Mouse (Mus musculus): Measurements from ENCODE around the gene Foxl2. TPM values are rescaled to one million over a fixed set of nuclear protein-coding genes. Genes with fewer than 3 reads are reported as not detected.

Foxl2 gene
- polyA plus RNA-seq, 1 experiment from 2014 or later = 0.42 TPM

DNA sequence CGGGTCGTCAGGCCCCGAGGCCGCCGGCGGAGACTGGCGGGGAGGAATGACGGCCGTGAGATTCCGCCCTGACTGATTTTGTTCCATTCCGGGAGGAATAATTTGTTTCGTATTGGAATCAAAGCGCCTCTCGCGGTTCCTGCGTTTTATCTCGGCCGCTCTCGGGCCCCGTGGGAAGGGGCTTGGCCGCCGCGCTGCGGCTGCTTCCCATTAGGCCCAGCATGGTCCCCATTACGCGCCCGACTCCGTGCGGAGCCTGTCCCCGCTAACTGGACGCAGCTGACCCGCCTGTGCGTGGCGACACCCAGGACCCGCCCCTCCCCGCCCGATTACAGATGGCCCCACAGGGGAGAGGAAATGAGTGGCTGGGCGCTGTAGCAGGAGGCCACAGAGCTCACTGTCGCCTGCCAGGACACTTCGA lies 18.0 kb downstream of the Foxl2 start:
- Histone ChIP-seq H3K9ac (replicated peaks) (no peak overlapping the region; the same call in 1 of the 2 replicates), H3K4me1 (peaks cover 9% of the 10 kb centered on the region), H3K4me2 (replicated peaks) (peak overlapping the region; percentile 40), H3K27ac (replicated peaks) (no peak overlapping the region), H3K9me3 (peaks cover 8% of the 10 kb centered on the region; the same call in 1 of the 2 replicates), H3K27me3 (peaks cover 77% of the 10 kb centered on the region), H3K36me3 (no peaks in the 10 kb centered on the region), H3K4me3 (peak overlapping the region; percentile 27)
- 0 out of 2 replicates have a peak, but pooled peaks have one; percentile 51 for ATAC-seq (replicated peaks)
- under 1% methylated on average over 40 of the region's 40 CpGs for WGBS

DNA sequence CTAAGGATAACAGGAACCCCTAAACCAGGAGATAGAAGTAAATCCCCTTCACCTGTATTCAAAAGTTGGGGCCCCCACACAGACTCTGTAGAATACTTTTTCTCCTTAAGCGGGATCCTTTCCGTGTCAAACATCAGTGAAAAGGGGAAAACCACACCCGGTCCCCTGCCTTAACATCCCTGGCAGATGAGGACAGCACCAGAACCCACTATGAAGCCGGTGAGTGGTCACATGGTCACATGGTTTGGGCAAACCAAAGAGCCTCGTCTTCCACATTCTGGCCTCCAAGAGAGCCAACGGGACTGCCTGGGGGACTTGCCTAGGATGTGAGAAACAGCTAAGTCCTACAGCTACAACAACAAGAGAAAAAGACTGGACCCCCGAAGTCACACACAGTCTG lies 18.5 kb downstream of the Foxl2 start:
- peaks cover 9% of the 10 kb centered on the region for H3K4me1 ChIP-seq
- no peak overlapping the region for H3K9ac ChIP-seq (replicated peaks)
- H3K9me3 ChIP-seq = peaks cover 8% of the 10 kb centered on the region; the same call in 1 of the 2 replicates
- no peaks in the 10 kb centered on the region for H3K36me3 ChIP-seq
- H3K27ac ChIP-seq (replicated peaks) = no peak overlapping the region
- H3K4me2 ChIP-seq (replicated peaks) = peak overlapping the region; percentile 40
- WGBS = 4% methylated on average over 7 of the region's 7 CpGs
- no peak for ATAC-seq (replicated peaks)
- H3K4me3 ChIP-seq = peak overlapping the region; percentile 27
- H3K27me3 ChIP-seq = peaks cover 77% of the 10 kb centered on the region

DNA sequence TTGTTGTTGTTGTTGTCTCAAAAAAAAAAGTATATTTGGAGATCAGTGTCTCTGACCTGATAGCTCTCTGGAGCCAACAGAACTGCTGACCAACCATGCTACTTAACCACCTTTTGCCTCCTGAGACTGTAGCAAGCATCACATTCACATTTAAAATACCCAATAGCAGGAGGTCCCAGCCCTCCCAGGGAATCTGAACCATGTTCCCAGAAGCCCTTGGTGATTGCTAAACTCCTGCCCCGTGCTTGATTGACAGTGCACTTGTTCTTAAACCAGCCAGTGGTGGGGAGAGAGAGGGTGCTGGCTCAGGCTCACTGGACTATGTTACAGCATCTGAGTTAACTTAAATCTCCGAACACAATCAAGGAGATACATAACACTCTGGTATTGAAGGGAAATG lies 19.8 kb downstream of the Foxl2 start:
- 41% methylated on average over 2 of the region's 2 CpGs for WGBS

DNA sequence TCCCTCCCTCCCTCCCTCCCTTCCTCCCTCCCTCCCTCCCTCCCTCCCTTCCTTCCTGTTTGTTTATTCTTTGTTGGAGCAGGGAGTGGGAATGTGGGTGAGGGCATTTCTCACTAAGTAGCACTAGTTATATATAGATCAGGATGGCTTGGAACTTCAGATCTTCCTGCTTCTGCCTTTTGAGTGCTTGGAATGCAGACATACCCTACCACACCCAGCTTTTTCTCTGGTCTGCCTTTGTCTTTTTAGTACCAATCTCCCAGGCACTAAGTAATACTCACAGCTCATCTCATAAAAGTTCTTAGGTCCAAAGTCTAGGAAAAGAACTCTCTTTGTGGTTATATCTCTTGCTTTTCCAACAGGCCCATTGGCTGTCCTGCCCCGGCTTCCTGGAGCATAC lies 21.0 kb downstream of the Foxl2 start:
- no peaks in the 10 kb centered on the region for H3K9me3 ChIP-seq
- no peak overlapping the region for H3K4me2 ChIP-seq (replicated peaks)
- no peaks in the 10 kb centered on the region for H3K36me3 ChIP-seq
- peaks cover 16% of the 10 kb centered on the region for H3K4me1 ChIP-seq
- WGBS = 78% methylated on average over 1 of the region's 1 CpGs
- no peak overlapping the region for H3K9ac ChIP-seq (replicated peaks)
- H3K27ac ChIP-seq (replicated peaks) = no peak overlapping the region
- ATAC-seq (replicated peaks) = no peak
- no peak overlapping the region for H3K4me3 ChIP-seq
- peaks cover 57% of the 10 kb centered on the region for H3K27me3 ChIP-seq

More for the DNA sequence above, 19.8 kb downstream of the Foxl2 start:
- no peak overlapping the region for H3K4me2 ChIP-seq (replicated peaks)
- peaks cover 66% of the 10 kb centered on the region for H3K27me3 ChIP-seq
- H3K4me1 ChIP-seq = peaks cover 14% of the 10 kb centered on the region
- no peak overlapping the region for H3K9ac ChIP-seq (replicated peaks)
- H3K27ac ChIP-seq (replicated peaks) = no peak overlapping the region
- peaks cover 8% of the 10 kb centered on the region; the same call in 1 of the 2 replicates for H3K9me3 ChIP-seq
- H3K4me3 ChIP-seq = no peak overlapping the region
- ATAC-seq (replicated peaks) = no peak
- H3K36me3 ChIP-seq = no peaks in the 10 kb centered on the region

DNA sequence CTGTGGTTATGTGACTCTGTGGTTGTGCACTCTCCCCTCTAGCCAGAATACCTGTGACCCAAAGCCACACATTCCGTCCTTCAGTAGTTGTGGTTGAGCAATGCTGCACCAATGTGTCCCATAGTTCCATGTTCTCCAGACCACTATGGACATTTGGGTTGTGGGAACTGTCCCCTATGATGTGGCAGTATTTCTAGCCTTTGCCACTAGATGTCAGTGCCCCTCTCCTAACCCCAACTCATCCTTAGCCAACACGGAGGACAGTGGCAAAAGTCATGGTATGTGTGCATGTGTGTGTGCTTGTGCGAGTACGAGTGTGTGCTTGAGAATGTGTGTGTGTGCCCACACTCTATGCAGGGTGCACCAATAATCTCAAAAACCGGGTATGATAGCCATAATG lies 21.4 kb downstream of the Foxl2 start:
- no peak for ATAC-seq (replicated peaks)
- no peaks in the 10 kb centered on the region for H3K9me3 ChIP-seq
- H3K36me3 ChIP-seq = no peaks in the 10 kb centered on the region
- no peak overlapping the region for H3K27ac ChIP-seq (replicated peaks)
- H3K4me2 ChIP-seq (replicated peaks) = no peak overlapping the region
- H3K4me3 ChIP-seq = no peak overlapping the region
- peaks cover 53% of the 10 kb centered on the region for H3K27me3 ChIP-seq
- H3K4me1 ChIP-seq = peaks cover 16% of the 10 kb centered on the region
- H3K9ac ChIP-seq (replicated peaks) = no peak overlapping the region
- WGBS = 47% methylated on average over 5 of the region's 5 CpGs

DNA sequence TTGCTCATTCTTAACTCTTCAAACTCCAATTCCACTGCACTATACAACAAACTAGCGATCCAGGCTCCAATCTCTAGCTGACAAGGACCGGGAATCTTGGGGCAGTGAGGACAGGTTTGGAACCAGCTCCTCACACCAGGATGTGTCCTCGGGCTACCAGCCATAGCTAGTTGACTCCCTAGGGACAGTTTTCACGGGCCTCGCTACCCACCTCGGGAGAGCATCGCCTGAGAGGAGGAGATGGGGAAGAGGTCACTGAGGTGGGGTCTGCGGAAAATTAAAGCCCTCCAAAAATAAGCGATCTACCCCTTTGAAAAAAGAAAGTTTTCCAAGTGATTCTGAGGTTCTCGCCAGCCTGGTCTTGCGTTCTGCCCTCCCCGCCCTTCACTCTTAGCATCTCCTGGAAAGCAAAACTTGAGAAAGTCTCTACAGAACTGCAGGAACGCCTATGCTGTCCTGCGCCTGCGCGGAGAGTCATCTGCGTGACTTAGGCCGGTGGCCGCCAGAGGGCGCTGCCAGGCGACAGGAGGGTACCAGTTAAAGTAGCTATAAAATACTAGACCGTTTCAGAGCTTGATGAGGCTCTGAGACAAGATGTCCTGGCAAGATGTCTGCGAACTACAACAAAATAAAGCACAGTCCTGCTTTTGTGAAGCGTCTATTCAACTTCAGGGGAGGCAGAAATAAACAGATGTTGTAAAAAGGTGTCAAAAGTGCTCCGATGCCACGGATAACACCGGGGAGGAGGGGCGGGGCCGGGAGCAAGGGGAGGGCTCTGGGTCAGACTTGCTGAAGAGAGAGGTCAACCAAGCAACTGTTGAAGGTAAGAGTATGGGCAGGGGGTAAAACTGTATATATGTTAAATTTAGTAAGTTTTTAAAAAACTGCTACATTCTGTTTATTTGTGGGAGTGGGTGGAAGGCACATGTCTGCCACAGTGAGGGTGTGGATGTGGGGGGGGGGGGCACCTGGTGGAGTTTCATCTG lies 24.6 kb downstream of the Foxl2 start:
- Histone ChIP-seq H3K9me3 (no peaks in the 10 kb centered on the region), H3K27me3 (peaks cover 34% of the 10 kb centered on the region), H3K4me1 (peaks cover 7% of the 10 kb centered on the region; the same call in 1 of the 2 replicates), H3K27ac (replicated peaks) (no peak overlapping the region), H3K36me3 (no peaks in the 10 kb centered on the region), H3K4me3 (peak overlapping the region; percentile 24), H3K9ac (replicated peaks) (0 out of 2 replicates have a peak overlapping the region, but pooled peaks have one; percentile 16), H3K4me2 (replicated peaks) (peak overlapping the region; percentile 38)
- WGBS = 5% methylated on average over 29 of the region's 29 CpGs
- ATAC-seq (replicated peaks) = peak; percentile 60

DNA sequence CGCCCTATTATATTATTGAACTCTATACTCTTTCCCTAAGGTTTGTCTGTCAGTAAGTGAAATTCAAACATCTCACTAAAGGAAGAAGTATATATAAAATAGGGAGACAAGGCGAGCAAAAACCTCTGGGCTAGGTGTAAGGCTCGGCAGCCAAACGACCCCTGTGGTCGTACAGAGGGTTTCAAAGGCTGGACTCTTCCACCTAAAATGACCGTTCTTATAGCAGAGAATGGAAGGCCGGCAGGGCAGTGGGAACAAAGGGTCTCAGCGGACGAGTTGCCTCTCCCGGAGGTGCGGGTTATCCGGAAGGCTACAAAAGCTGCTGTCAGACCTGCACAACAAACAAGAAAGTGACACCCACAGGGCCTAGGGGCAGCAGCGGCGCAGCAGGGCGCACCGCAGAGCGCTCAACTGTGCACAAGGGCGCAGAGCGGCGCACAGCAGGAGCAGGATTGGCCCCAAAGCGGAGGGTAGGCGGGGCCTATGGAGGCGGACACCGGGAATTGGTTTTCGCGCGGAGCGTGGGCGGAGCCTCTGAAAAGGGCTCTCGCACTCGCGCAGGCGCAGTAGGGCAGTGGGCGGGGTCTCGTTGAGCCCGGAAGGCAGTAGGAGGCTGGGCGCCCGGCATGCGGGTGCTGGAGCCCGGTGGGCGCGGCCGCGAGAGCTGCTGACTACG lies 30.9 kb downstream of the Foxl2 start, which contains the start of gene Faim:
Gene Faim, plus strand, starts transcription at position 574 of the 676 bp plus-strand sequence.
- peak within 1 kb of the TSS; percentile 80 for H3K4me2 ChIP-seq (replicated peaks)
- H3K36me3 ChIP-seq = no peaks in the 10 kb centered on the region
- no peaks in the 10 kb centered on the region for H3K9me3 ChIP-seq
- under 1% methylated on average over 45 of the region's 45 CpGs for WGBS
- peak within 1 kb of the TSS; percentile 96 for H3K4me3 ChIP-seq
- ATAC-seq (replicated peaks) = peak; percentile 99
- H3K27me3 ChIP-seq = peaks cover 10% of the 10 kb centered on the region; the same call in 1 of the 2 replicates
- peak within 1 kb of the TSS; percentile 86 for H3K9ac ChIP-seq (replicated peaks)
- H3K4me1 ChIP-seq = peaks cover 11% of the 10 kb centered on the region
- H3K27ac ChIP-seq (replicated peaks) = peak within 1 kb of the TSS; percentile 71

DNA sequence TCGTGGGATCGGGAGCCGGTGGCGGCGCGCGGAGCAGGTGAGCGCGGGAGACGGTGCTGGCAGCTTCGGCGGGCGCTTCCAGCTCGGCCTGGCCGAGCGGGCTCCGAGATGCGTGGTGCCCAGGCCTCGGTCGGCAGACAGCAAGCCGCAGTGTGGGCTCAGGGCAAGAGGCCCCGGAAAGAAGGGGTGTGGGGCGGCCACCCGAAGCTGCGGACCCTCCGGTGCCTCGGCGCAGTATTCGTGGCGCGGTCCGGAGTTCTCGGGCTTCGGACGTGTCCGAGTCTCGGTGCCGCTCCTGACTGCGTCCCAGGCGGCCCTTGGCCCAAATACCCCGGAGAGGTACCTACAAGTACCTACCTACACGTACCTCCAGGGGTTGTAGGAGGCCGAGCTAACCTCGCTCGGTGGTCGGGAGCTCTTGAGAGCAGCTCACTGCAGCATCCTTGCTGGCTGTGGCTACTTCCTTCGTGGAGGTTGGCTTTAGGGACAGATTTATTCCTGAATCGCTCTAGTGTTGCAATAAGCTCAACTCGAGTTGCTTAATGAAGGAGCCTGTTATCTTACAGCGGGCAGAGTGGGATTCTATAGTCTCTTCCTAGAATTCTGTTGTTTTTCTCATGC lies 31.5 kb downstream of the Foxl2 start:
- under 1% methylated on average over 50 of the region's 50 CpGs for WGBS
- Histone ChIP-seq H3K9me3 (no peaks in the 10 kb centered on the region), H3K4me2 (replicated peaks) (peak overlapping the region; percentile 80), H3K4me1 (peaks cover 11% of the 10 kb centered on the region), H3K4me3 (peak overlapping the region; percentile 96), H3K9ac (replicated peaks) (peak overlapping the region; percentile 86), H3K27me3 (peaks cover 10% of the 10 kb centered on the region; the same call in 1 of the 2 replicates), H3K27ac (replicated peaks) (peak overlapping the region; percentile 60), H3K36me3 (no peaks in the 10 kb centered on the region)
- ATAC-seq (replicated peaks) = peak; percentile 62

DNA sequence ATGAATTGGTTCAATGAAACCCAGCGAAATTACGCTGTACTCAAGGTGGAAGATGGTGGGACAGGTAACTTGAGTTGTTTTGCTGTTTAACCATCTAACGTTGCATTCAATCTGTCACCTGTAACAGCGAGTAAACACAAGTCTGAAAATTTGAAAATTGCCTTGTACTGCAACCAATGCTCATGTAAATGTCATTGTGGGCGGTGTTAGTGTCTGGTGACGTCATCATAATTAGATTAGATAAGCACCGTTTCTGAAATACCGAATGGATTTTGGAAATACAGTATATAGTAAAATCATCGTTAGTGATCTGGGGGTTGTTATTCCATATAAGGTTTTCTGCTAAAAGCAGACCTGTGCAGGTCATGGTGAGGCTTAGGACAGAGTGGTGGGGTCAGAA lies 32.0 kb downstream of the Foxl2 start:
- H3K4me1 ChIP-seq = peaks cover 11% of the 10 kb centered on the region
- peak overlapping the region; percentile 86 for H3K9ac ChIP-seq (replicated peaks)
- H3K27me3 ChIP-seq = peaks cover 10% of the 10 kb centered on the region; the same call in 1 of the 2 replicates
- no peaks in the 10 kb centered on the region for H3K9me3 ChIP-seq
- 46% methylated on average over 9 of the region's 9 CpGs for whole genome bisulfite sequencing
- H3K4me3 ChIP-seq = peak overlapping the region; percentile 96
- peak overlapping the region; percentile 80 for H3K4me2 ChIP-seq (replicated peaks)
- H3K36me3 ChIP-seq = no peaks in the 10 kb centered on the region
- no peak overlapping the region for H3K27ac ChIP-seq (replicated peaks)
- ATAC-seq (replicated peaks) = no peak

DNA sequence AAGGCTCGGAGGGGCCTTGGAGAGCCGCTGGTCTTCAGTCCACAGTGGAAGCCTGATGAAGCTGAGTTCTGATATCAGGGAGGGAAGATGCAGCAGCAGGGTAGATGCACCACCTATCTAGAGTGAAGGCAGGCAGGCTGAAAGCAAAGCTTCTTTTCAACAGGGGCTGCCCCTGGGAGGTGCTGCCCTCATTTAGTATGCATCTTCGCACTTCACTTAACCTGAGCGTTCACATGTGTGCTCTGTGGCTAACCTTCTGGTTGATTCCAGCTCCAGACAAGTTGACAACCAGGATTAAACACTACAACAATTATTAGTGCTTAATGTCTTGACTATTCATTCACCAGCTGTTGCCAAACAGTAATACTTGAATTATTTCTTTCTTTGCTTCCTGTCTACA lies 39.0 kb downstream of the Foxl2 start:
- no peak overlapping the region for H3K4me3 ChIP-seq
- WGBS = 79% methylated on average over 4 of the region's 4 CpGs
- ATAC-seq (replicated peaks) = no peak
- peaks cover 11% of the 10 kb centered on the region for H3K36me3 ChIP-seq
- H3K9ac ChIP-seq (replicated peaks) = no peak overlapping the region
- H3K4me2 ChIP-seq (replicated peaks) = no peak overlapping the region
- H3K27ac ChIP-seq (replicated peaks) = no peak overlapping the region
- H3K9me3 ChIP-seq = no peaks in the 10 kb centered on the region
- H3K4me1 ChIP-seq = no peaks in the 10 kb centered on the region
- no peaks in the 10 kb centered on the region for H3K27me3 ChIP-seq

DNA sequence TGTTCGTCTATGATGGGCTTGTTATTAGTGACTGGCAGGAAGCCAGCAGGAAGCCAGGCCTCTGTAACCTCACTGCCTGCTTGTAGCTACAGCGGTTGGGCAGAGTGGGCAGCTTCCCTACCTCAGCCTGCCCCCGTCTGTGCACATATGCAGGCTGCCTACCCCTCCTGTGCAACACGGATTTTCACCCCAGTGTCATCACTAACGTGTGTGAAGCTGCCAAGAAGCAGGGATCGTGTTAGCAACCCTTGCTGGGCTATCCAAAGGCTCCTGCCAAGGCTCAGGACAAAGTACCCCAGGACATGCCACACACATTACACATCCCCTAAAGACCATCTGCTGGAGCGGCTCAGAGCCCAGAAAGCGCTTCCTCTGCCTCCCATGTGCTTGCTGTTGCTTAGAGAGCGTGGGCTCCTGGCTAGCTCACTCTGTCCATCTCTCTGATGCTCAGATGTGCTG lies 44.8 kb downstream of the Foxl2 start:
- no peaks in the 10 kb centered on the region for H3K27me3 ChIP-seq
- H3K4me3 ChIP-seq = no peak overlapping the region
- ATAC-seq (replicated peaks) = no peak; the same call in 1 of the 2 replicates
- H3K9ac ChIP-seq (replicated peaks) = no peak overlapping the region
- no peak overlapping the region for H3K27ac ChIP-seq (replicated peaks)
- H3K4me1 ChIP-seq = no peaks in the 10 kb centered on the region
- peaks cover 31% of the 10 kb centered on the region for H3K36me3 ChIP-seq
- no peaks in the 10 kb centered on the region for H3K9me3 ChIP-seq
- WGBS = 65% methylated on average over 9 of the region's 9 CpGs
- H3K4me2 ChIP-seq (replicated peaks) = no peak overlapping the region

All from forebrain, embryonic 15.5 days (tissue).